Mouse (Mus musculus) midbrain, embryonic 11.5 days (tissue): Measurements from ENCODE around the gene Klhl9. TPM values are rescaled to one million over a fixed set of nuclear protein-coding genes. Genes with fewer than 3 reads are reported as not detected.

Experiments
- ATAC-seq: fragments of 200-750 bp; cut with Nextera tagmentation; 2 replicates; pipeline ENCODE4 v1.8.0; 2017; ENCODE audit warnings: moderate TSS enrichment, moderate library complexity; ENCODE audit not compliant: low FRiP score
- DNase-seq: peaks from one replicate; pipeline ENCODE4 v3.0.0; 2015; ENCODE audit warnings: low spot score; ENCODE audit errors: missing footprints
- H3K27ac ChIP-seq: fragments of 300-500 bp; sonication (generic); 2 replicates; pipeline ENCODE4 v1.5.1; 2014; ENCODE audit warnings: low read depth, low read length
- H3K27me3 ChIP-seq: fragments of 300-500 bp; sonication (generic); 2 replicates; pipeline ENCODE4 v1.6.1; 2014; ENCODE audit warnings: mild to moderate bottlenecking, low read length, moderate library complexity, mixed read lengths; ENCODE audit not compliant: control insufficient read depth, insufficient read depth
- H3K36me3 ChIP-seq: fragments of 300-500 bp; sonication (generic); 2 replicates; pipeline ENCODE4 v1.6.1; 2014; ENCODE audit warnings: mild to moderate bottlenecking, low read length, moderate library complexity, mixed read lengths; ENCODE audit not compliant: control insufficient read depth, insufficient read depth
- H3K4me1 ChIP-seq: fragments of 300-500 bp; sonication (generic); 2 replicates; pipeline ENCODE4 v1.6.1; 2014; ENCODE audit warnings: low read length; ENCODE audit not compliant: control insufficient read depth, insufficient read depth
- H3K4me2 ChIP-seq: fragments of 300-500 bp; sonication (generic); 2 replicates; pipeline ENCODE4 v1.6.1; 2014; ENCODE audit warnings: mild to moderate bottlenecking, moderate library complexity
- H3K4me3 ChIP-seq: fragments of 300-500 bp; sonication (generic); 2 replicates; pipeline ENCODE4 v1.5.1; 2014; ENCODE audit warnings: low read depth, low read length
- H3K9ac ChIP-seq: fragments of 300-500 bp; sonication (generic); 2 replicates; pipeline ENCODE4 v1.6.1; 2014; ENCODE audit warnings: low read length
- H3K9me3 ChIP-seq: fragments of 300-500 bp; sonication (generic); 2 replicates; pipeline ENCODE4 v1.6.1; 2016; ENCODE audit warnings: low read length; ENCODE audit not compliant: control insufficient read depth
- WGBS: fragments of 180-500 bp; shearing (Covaris S2); extraction: QIAGEN DNeasy Blood & Tissue Kit; methylation state at CpG from one replicate; pipeline ENCODE4 v1.1.7; 2014; 5-methylcytosine and 5-hydroxymethylcytosine counted together
- polyA plus RNA-seq: library from polyadenylated mRNA; unstranded; fragments of >200 nt; fragmentation: Nextera tagmentation; extraction: Ambion mirVana; gene quantifications from 2 replicates; pipeline ENCODE4 v1.2.1, GENCODE M21; 2014

Klhl9 gene
- polyA plus RNA-seq, 1 experiment from 2014 or later, result 153 TPM

GRCm38 (mm10) chr4:88697753-88698152 lies 24.5 kb downstream of the Klhl9 start:
- no peak overlapping the region for H3K9ac ChIP-seq
- H3K27me3 ChIP-seq, result no peaks in the 10 kb centered on the region
- no peak overlapping the region for H3K27ac ChIP-seq
- no peak for DNase-seq
- ATAC-seq, result no peak
- no peaks in the 10 kb centered on the region for H3K4me1 ChIP-seq
- H3K36me3 ChIP-seq, result no peaks in the 10 kb centered on the region
- H3K4me2 ChIP-seq, result no peak overlapping the region
- H3K9me3 ChIP-seq, result no peaks in the 10 kb centered on the region
- WGBS, result 81% methylated on average over 4 of the region's 4 CpGs
- no peak overlapping the region for H3K4me3 ChIP-seq

- no peaks in the 10 kb centered on the region for H3K4me1 ChIP-seq
- 60% methylated on average over 6 of the region's 6 CpGs for WGBS
- no peak overlapping the region for H3K4me3 ChIP-seq
- no peaks in the 10 kb centered on the region for H3K27me3 ChIP-seq
- DNase-seq (no peak), ATAC-seq (no peak)
- no peaks in the 10 kb centered on the region for H3K9me3 ChIP-seq
- no peaks in the 10 kb centered on the region for H3K36me3 ChIP-seq
- H3K27ac ChIP-seq, result no peak overlapping the region
- H3K9ac ChIP-seq, result no peak overlapping the region
- no peak overlapping the region for H3K4me2 ChIP-seq
Observed at GRCm38 (mm10) chr4:88697108-88697507, 25.2 kb downstream of the Klhl9 start.

GRCm38 (mm10) chr4:88696237-88696884 lies 25.9 kb downstream of the Klhl9 start:
- 25% methylated on average over 3 of the region's 3 CpGs for WGBS
- H3K27me3 ChIP-seq, result no peaks in the 10 kb centered on the region
- H3K4me1 ChIP-seq, result no peaks in the 10 kb centered on the region
- H3K27ac ChIP-seq, result no peak overlapping the region
- no peaks in the 10 kb centered on the region for H3K36me3 ChIP-seq
- H3K9me3 ChIP-seq, result no peaks in the 10 kb centered on the region
- H3K4me2 ChIP-seq, result no peak overlapping the region
- H3K4me3 ChIP-seq, result no peak overlapping the region
- ATAC-seq (peak; percentile 87), DNase-seq (peak; percentile 96)
- H3K9ac ChIP-seq, result no peak overlapping the region

GRCm38 (mm10) chr4:88693392-88693791 lies 28.9 kb downstream of the Klhl9 start:
- WGBS, result 91% methylated on average over 2 of the region's 2 CpGs
- no peak overlapping the region for H3K9ac ChIP-seq
- H3K4me2 ChIP-seq, result no peak overlapping the region
- H3K27me3 ChIP-seq, result no peaks in the 10 kb centered on the region
- H3K36me3 ChIP-seq, result no peaks in the 10 kb centered on the region
- ATAC-seq (no peak), DNase-seq (no peak)
- H3K4me1 ChIP-seq, result no peaks in the 10 kb centered on the region
- H3K4me3 ChIP-seq, result no peak overlapping the region
- no peak overlapping the region for H3K27ac ChIP-seq
- H3K9me3 ChIP-seq, result no peaks in the 10 kb centered on the region

GRCm38 (mm10) chr4:88692537-88692936 lies 29.7 kb downstream of the Klhl9 start:
- Histone ChIP-seq H3K27me3 (no peaks in the 10 kb centered on the region), H3K36me3 (no peaks in the 10 kb centered on the region), H3K9me3 (no peaks in the 10 kb centered on the region), H3K4me1 (no peaks in the 10 kb centered on the region), H3K4me2 (no peak overlapping the region), H3K4me3 (no peak overlapping the region), H3K9ac (no peak overlapping the region), H3K27ac (no peak overlapping the region)
- WGBS, result 91% methylated on average over 1 of the region's 1 CpGs
- no peak for ATAC-seq
- DNase-seq, result no peak

- Histone ChIP-seq H3K27ac (no peak within 1 kb of the TSS), H3K4me1 (no peaks in the 10 kb centered on the region), H3K4me2 (no peak within 1 kb of the TSS), H3K4me3 (no peak within 1 kb of the TSS), H3K36me3 (no peaks in the 10 kb centered on the region), H3K27me3 (no peaks in the 10 kb centered on the region), H3K9ac (no peak within 1 kb of the TSS), H3K9me3 (no peaks in the 10 kb centered on the region)
- WGBS, result 54% methylated on average over 2 of the region's 2 CpGs
- ATAC-seq, result no peak
- DNase-seq, result no peak
Observed at GRCm38 (mm10) chr4:88691259-88691658, 31.0 kb downstream of the Klhl9 start, which contains the start of gene Ifnab. Gene Ifnab, minus strand, starts transcription at chr4:88691359.

- DNase-seq, result no peak
- no peak for ATAC-seq
- WGBS, result 96% methylated on average over 1 of the region's 1 CpGs
- H3K4me1 ChIP-seq, result no peaks in the 10 kb centered on the region
- H3K27me3 ChIP-seq, result no peaks in the 10 kb centered on the region
- H3K36me3 ChIP-seq, result no peaks in the 10 kb centered on the region
- H3K9ac ChIP-seq, result no peak within 1 kb of the TSS
- no peak within 1 kb of the TSS for H3K4me3 ChIP-seq
- H3K4me2 ChIP-seq, result no peak within 1 kb of the TSS
- no peak within 1 kb of the TSS for H3K27ac ChIP-seq
- H3K9me3 ChIP-seq, result no peaks in the 10 kb centered on the region
Observed at GRCm38 (mm10) chr4:88683812-88684211, 38.5 kb downstream of the Klhl9 start, which contains the start of gene Ifna2. Gene Ifna2, minus strand, starts transcription at chr4:88683912.

- DNase-seq, result no peak
- WGBS, result 86% methylated on average over 3 of the region's 3 CpGs
- no peak overlapping the region for H3K27ac ChIP-seq
Observed at GRCm38 (mm10) chr4:88681353-88681752, 40.9 kb downstream of the Klhl9 start.

GRCm38 (mm10) chr4:88680362-88680761 lies 41.9 kb downstream of the Klhl9 start:
- 53% methylated on average over 8 of the region's 8 CpGs for WGBS
- Histone ChIP-seq H3K36me3 (no peaks in the 10 kb centered on the region), H3K9me3 (no peaks in the 10 kb centered on the region), H3K27ac (no peak overlapping the region), H3K27me3 (no peaks in the 10 kb centered on the region), H3K4me3 (no peak overlapping the region), H3K9ac (no peak overlapping the region), H3K4me1 (no peaks in the 10 kb centered on the region), H3K4me2 (no peak overlapping the region)
- ATAC-seq, result no peak
- DNase-seq, result peak; percentile 91

More at GRCm38 (mm10) chr4:88681353-88681752, 40.9 kb downstream of the Klhl9 start:
- Histone ChIP-seq H3K27me3 (no peaks in the 10 kb centered on the region), H3K4me2 (no peak overlapping the region), H3K9me3 (no peaks in the 10 kb centered on the region), H3K9ac (no peak overlapping the region), H3K4me1 (no peaks in the 10 kb centered on the region), H3K36me3 (no peaks in the 10 kb centered on the region), H3K4me3 (no peak overlapping the region)
- ATAC-seq, result no peak
